Mouse (Mus musculus) heart, embryonic 10.5 days (tissue): ENCODE data around the gene a. TPM values are rescaled to one million over a fixed set of nuclear protein-coding genes. Genes with fewer than 3 reads are reported as not detected.

Experiments used
- DNase-seq: peaks from one replicate; pipeline ENCODE4 v3.0.0-alpha.2; 2017; ENCODE audit warnings: low spot score
- H3K27ac ChIP-seq: fragments of 300-500 bp; sonication (generic); 2 replicates; pipeline ENCODE4 v1.5.1; 2016; ENCODE audit warnings: mild to moderate bottlenecking
- H3K27me3 ChIP-seq: fragments of 300-500 bp; sonication (generic); 2 replicates; pipeline ENCODE4 v1.6.1; 2016; ENCODE audit warnings: mild to moderate bottlenecking; ENCODE audit not compliant: poor library complexity, insufficient read depth, severe bottlenecking
- H3K36me3 ChIP-seq: fragments of 300-500 bp; sonication (generic); 2 replicates; pipeline ENCODE4 v1.6.1; 2016; ENCODE audit warnings: mild to moderate bottlenecking, moderate library complexity
- H3K4me1 ChIP-seq: fragments of 300-500 bp; sonication (generic); 2 replicates; pipeline ENCODE4 v1.6.1; 2016; ENCODE audit warnings: mild to moderate bottlenecking
- H3K4me3 ChIP-seq: fragments of 300-500 bp; sonication (generic); 2 replicates; pipeline ENCODE4 v1.5.1; 2016; ENCODE audit warnings: mild to moderate bottlenecking, moderate library complexity
- H3K9me3 ChIP-seq: fragments of 300-500 bp; sonication (generic); 2 replicates; pipeline ENCODE4 v1.6.1; 2016; ENCODE audit warnings: mild to moderate bottlenecking, moderate library complexity
- WGBS: fragments of 180-500 bp; shearing (Covaris S2); methylation state at CpG from one replicate; pipeline ENCODE4 v1.1.7; 2016; 5-methylcytosine and 5-hydroxymethylcytosine counted together
- polyA plus RNA-seq: library from polyadenylated mRNA; unstranded; fragments of >200 nt; fragmentation: Nextera tagmentation; extraction: Ambion mirVana; gene quantifications from 2 replicates; pipeline ENCODE4 v1.2.1, GENCODE M21; 2016

The a gene
- polyA plus RNA-seq, 1 experiment from 2014 or later = 2.5 TPM

DNA sequence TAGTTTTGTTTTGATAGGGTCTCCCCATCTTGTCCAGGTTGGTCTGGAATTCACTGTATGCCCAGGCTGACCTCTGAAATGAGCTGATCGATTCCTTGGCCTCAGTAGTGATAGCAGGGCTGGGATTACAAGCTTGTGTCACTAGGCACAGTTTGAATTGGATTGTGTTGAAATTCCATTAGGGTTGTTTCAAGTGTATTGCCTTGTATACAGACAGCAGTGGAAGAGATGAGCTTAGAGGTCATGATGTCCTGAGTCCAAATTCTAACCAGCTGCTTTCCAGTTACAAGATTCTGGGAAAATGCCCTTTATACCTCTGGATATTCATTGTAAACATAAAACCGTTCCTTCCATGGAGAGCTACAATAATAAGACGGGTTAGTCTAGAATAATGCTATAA is 282.1 kb downstream of the a start:
- H3K27me3 ChIP-seq = no peaks in the 10 kb centered on the region
- H3K36me3 ChIP-seq = peaks cover 7% of the 10 kb centered on the region
- peaks cover 22% of the 10 kb centered on the region for H3K4me1 ChIP-seq
- H3K27ac ChIP-seq = peak overlapping the region; percentile 95
- WGBS = 26% methylated on average over 3 of the region's 3 CpGs
- no peaks in the 10 kb centered on the region for H3K9me3 ChIP-seq
- no peak for DNase-seq
- H3K4me3 ChIP-seq = peak overlapping the region; percentile 76

DNA sequence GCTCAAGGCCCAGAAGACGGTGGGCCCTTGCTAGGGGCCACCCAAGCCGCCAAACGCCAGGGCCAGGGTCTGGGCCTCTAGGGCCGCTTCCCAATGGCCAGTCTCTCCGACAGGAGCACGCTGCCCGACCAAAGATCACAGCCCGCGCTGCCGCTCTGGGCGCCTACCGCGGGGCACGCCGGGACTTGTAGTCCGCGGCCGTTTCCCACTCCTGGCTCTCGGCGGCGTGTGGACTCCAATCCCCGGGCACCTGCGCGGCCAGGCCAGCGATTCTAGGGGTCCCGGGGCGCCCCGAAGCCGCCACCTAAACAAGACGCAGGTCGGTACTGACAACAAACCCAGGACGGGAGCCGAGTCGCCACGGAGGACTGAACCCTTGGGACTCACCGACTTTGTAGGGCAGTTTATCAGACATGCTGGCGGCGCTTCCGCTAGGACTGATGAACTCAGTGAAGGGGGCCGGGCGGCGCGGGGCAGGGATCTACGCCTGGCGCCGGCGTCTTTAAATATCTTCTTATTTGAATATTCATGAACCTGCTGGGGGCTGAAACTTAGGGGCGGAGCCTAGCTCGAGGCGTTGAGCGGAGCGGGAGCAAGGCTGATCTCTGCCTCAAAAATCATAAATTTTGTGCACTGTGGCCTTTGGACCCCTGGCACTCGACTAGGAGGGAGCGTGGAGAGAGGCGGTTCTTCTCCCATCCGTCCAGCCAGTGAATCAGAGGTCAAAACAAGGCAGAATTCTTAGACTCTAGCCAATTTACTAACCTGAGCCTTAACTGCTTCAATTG is 283.0 kb downstream of the a start, which contains the start of gene Ahcy:
Gene Ahcy (minus strand): TSS at position 520 of the 788 bp plus-strand sequence.
- peak; percentile 97 for DNase-seq
- Histone ChIP-seq H3K4me1 (peaks cover 22% of the 10 kb centered on the region), H3K27me3 (no peaks in the 10 kb centered on the region), H3K4me3 (peak within 1 kb of the TSS; percentile 76), H3K27ac (peak within 1 kb of the TSS; percentile 95), H3K9me3 (no peaks in the 10 kb centered on the region), H3K36me3 (no peaks in the 10 kb centered on the region; the same call in 1 of the 2 replicates)
- WGBS = under 1% methylated on average over 56 of the region's 56 CpGs

GRCm38 (mm10) chr2:155074766-155075330 is 283.6 kb downstream of the a start:
- peaks cover 22% of the 10 kb centered on the region for H3K4me1 ChIP-seq
- DNase-seq = no peak
- H3K36me3 ChIP-seq = no peaks in the 10 kb centered on the region
- no peaks in the 10 kb centered on the region for H3K27me3 ChIP-seq
- WGBS = 11% methylated on average over 12 of the region's 12 CpGs
- no peaks in the 10 kb centered on the region for H3K9me3 ChIP-seq
- H3K27ac ChIP-seq = peak overlapping the region; percentile 95
- H3K4me3 ChIP-seq = peak overlapping the region; percentile 76

DNA sequence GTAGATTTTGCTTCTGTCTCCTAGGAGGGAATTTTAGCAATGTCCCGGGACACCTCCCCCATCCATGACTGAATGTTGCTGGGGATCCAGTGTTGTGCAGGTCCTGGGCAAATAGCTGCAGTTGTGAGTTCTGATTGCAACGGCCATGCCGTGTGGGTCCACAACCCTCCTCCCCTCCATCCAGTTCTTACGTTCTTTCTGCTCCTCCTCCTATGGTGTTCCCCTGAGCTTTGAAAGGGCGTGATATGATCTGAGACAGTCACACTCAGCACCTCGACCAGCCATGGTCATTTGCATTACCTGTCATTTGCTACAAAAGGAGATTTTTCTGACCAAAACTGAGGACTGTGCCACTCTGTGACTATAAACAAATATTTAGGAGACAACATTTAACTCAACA is 284.4 kb downstream of the a start:
- WGBS = 63% methylated on average over 6 of the region's 6 CpGs
- Histone ChIP-seq H3K9me3 (no peaks in the 10 kb centered on the region), H3K27me3 (no peaks in the 10 kb centered on the region), H3K4me1 (peaks cover 22% of the 10 kb centered on the region), H3K27ac (no peak overlapping the region), H3K4me3 (no peak overlapping the region), H3K36me3 (no peaks in the 10 kb centered on the region)
- no peak for DNase-seq

GRCm38 (mm10) chr2:155079500-155080178 is 288.4 kb downstream of the a start:
- H3K9me3 ChIP-seq = no peaks in the 10 kb centered on the region
- DNase-seq = no peak
- H3K27ac ChIP-seq = no peak overlapping the region
- H3K4me1 ChIP-seq = peaks cover 12% of the 10 kb centered on the region
- H3K27me3 ChIP-seq = peaks cover 4% of the 10 kb centered on the region; the same call in 1 of the 2 replicates
- no peak overlapping the region for H3K4me3 ChIP-seq
- WGBS = 45% methylated on average over 7 of the region's 7 CpGs
- no peaks in the 10 kb centered on the region for H3K36me3 ChIP-seq

DNA sequence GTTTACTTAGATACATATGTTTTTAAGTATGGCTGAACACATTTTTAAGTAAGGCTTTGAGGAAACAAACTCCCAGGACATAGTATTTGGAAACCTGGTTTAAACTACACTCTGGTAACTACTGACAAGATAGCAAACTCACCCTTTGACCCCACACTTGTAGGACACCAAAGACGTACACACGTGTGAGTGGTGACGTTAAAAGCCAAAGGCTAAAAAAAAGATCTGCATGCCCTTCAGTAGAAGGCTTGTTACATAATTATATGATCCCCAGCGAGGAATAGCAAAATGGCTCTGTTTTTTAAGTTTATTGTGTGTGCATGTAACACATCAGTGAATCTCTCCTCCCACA is 289.0 kb downstream of the a start:
- H3K4me3 ChIP-seq = no peak overlapping the region
- peaks cover 7% of the 10 kb centered on the region for H3K4me1 ChIP-seq
- no peaks in the 10 kb centered on the region for H3K9me3 ChIP-seq
- H3K36me3 ChIP-seq = no peaks in the 10 kb centered on the region
- no peak overlapping the region for H3K27ac ChIP-seq
- DNase-seq = no peak
- peaks cover 4% of the 10 kb centered on the region; the same call in 1 of the 2 replicates for H3K27me3 ChIP-seq
- 65% methylated on average over 4 of the region's 4 CpGs for WGBS

- Histone ChIP-seq H3K4me3 (no peak overlapping the region), H3K27me3 (peaks cover 4% of the 10 kb centered on the region; the same call in 1 of the 2 replicates), H3K27ac (no peak overlapping the region), H3K4me1 (no peaks in the 10 kb centered on the region), H3K36me3 (no peaks in the 10 kb centered on the region), H3K9me3 (no peaks in the 10 kb centered on the region)
- WGBS = 84% methylated on average over 3 of the region's 3 CpGs
- no peak for DNase-seq
Measured at GRCm38 (mm10) chr2:155081056-155081455, 289.9 kb downstream of the a start.

- Histone ChIP-seq H3K36me3 (no peaks in the 10 kb centered on the region), H3K4me3 (no peak overlapping the region), H3K4me1 (no peaks in the 10 kb centered on the region), H3K27me3 (peaks cover 4% of the 10 kb centered on the region; the same call in 1 of the 2 replicates), H3K9me3 (no peaks in the 10 kb centered on the region), H3K27ac (no peak overlapping the region)
- peak; percentile 83 for DNase-seq
- WGBS = 20% methylated on average over 8 of the region's 8 CpGs
Measured at GRCm38 (mm10) chr2:155082121-155082803, 291.1 kb downstream of the a start.

DNA sequence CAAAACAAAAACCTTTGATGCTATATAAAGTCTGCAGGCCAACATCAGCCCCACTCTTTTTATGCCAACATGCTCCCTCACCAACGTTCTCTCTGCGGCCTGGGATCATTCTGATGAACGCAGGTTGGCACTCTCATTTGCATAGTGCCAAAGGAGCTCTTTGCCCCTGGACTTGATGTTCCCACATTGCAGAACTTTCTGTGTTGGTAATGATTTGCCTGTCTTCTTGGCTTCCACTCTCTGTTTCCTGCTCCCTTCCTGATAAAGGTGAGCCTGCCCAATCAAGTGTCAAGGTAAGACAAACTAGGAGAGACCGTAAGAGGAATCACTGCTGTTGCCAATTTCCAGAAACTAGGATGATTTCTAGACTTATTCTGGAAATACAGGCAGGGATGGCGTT is 293.3 kb downstream of the a start:
- WGBS = 80% methylated on average over 5 of the region's 5 CpGs
- Histone ChIP-seq H3K4me3 (no peak overlapping the region), H3K27me3 (peaks cover 4% of the 10 kb centered on the region; the same call in 1 of the 2 replicates), H3K9me3 (no peaks in the 10 kb centered on the region), H3K36me3 (no peaks in the 10 kb centered on the region), H3K27ac (no peak overlapping the region), H3K4me1 (no peaks in the 10 kb centered on the region)
- DNase-seq = no peak

GRCm38 (mm10) chr2:155086328-155086727 is 295.1 kb downstream of the a start:
- H3K27ac ChIP-seq = no peak overlapping the region
- no peak overlapping the region for H3K4me3 ChIP-seq
- peaks cover 5% of the 10 kb centered on the region for H3K4me1 ChIP-seq
- H3K9me3 ChIP-seq = no peaks in the 10 kb centered on the region
- peaks cover 4% of the 10 kb centered on the region; the same call in 1 of the 2 replicates for H3K27me3 ChIP-seq
- no peak for DNase-seq
- H3K36me3 ChIP-seq = no peaks in the 10 kb centered on the region
- 80% methylated on average over 5 of the region's 5 CpGs for WGBS

- peaks cover 9% of the 10 kb centered on the region for H3K4me1 ChIP-seq
- no peak overlapping the region for H3K4me3 ChIP-seq
- H3K27me3 ChIP-seq = no peaks in the 10 kb centered on the region
- 73% methylated on average over 6 of the region's 6 CpGs for WGBS
- no peaks in the 10 kb centered on the region for H3K9me3 ChIP-seq
- H3K36me3 ChIP-seq = no peaks in the 10 kb centered on the region
- no peak for DNase-seq
- H3K27ac ChIP-seq = no peak overlapping the region
Measured at GRCm38 (mm10) chr2:155088264-155088663, 297.1 kb downstream of the a start.

GRCm38 (mm10) chr2:155090909-155091742 is 299.9 kb downstream of the a start:
- H3K27ac ChIP-seq = 0 out of 2 replicates have a peak overlapping the region, but pooled peaks have one; percentile 1
- H3K9me3 ChIP-seq = no peaks in the 10 kb centered on the region
- no peaks in the 10 kb centered on the region for H3K36me3 ChIP-seq
- no peak for DNase-seq
- WGBS = 69% methylated on average over 13 of the region's 13 CpGs
- H3K27me3 ChIP-seq = no peaks in the 10 kb centered on the region
- peaks cover 14% of the 10 kb centered on the region for H3K4me1 ChIP-seq
- H3K4me3 ChIP-seq = no peak overlapping the region
